Mouse (Mus musculus) layer of hippocampus, adult 2 months (tissue): ENCODE measurements at regions not wholly inside any gene's neighbourhood (a gene's known extent, or its start where the extent isn't known, plus 50 kb on each side); places are given as distances from the start of the nearest gene placed in this dataset.

Source experiments
- DNase-seq, 2 experiments: peaks; one replicate each; pipeline ENCODE4 v3.0.0; 2022; ENCODE audit warnings: low spot score in 2 of 2
- H3K27ac ChIP-seq: fragments of 200-600 bp; 2 replicates; pipeline ENCODE4 v1.8.1; 2022
- H3K4me3 ChIP-seq: fragments of 200-600 bp; 2 replicates; pipeline ENCODE4 v1.8.1; 2022; ENCODE audit warnings: mild to moderate bottlenecking
- CTCF ChIP-seq: fragments of 200-600 bp; conservative IDR thresholded peaks from 2 replicates; pipeline ENCODE4 v1.8.1; 2022; ENCODE audit warnings: antibody characterized with exemption, mild to moderate bottlenecking, moderate library complexity

DNA sequence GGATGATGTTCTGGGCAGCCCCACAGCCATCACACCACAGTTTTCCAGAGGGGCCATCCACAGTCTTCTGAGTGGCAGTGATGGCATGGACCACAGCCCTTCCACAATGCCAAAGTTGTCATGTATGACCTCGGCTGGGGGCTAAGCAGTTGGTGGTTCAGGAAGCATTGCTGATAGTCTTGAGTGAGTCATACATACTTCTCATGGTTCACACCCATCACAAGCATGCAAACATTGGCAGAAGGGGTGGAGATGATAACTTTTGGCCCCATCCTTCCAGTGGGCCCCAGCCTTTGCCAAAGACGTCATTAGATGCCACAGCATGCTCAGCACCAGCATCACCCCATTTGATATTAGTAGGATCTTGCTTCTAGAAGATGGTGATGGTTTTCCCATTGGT, 89.3 kb upstream of the Otud4 start:
- no peak overlapping the region for H3K27ac ChIP-seq
- no peak for DNase-seq
- no peak for TF ChIP-seq CTCF

GRCm38 (mm10) chr8:79548156-79548555, 91.3 kb upstream of the Otud4 start:
- H3K27ac ChIP-seq, result no peak overlapping the region
- no peak for TF ChIP-seq CTCF
- no peak for DNase-seq
- H3K4me3 ChIP-seq, result no peak overlapping the region

More for the DNA sequence above, 89.3 kb upstream of the Otud4 start:
- no peak overlapping the region for H3K4me3 ChIP-seq

DNA sequence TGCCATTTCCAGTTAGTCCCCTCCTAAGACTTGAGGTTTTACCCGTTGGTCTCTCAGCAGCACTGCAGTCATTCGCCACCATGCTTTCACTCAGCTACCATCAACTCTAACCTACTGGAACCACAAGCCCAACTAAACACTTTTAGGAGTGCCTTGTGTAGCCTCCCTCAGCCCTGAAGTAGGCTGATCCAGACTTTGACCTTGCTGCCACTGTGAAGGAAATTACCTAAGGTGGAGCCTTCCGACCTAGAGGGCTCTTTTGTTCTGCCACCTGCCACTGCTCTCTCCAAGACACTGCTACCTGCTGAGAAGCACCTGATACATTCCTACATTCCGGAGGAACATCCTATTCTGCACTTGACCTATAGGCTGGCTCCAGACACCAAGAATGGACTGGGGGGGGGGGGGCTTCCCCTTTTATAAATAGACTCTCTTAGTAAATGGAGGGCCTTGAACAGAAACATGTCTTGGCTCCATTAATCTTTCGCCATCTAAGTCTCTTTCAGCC, 93.5 kb upstream of the Otud4 start:
- no peak overlapping the region for H3K4me3 ChIP-seq
- DNase-seq, result no peak
- no peak overlapping the region for H3K27ac ChIP-seq
- TF ChIP-seq CTCF, result no peak

DNA sequence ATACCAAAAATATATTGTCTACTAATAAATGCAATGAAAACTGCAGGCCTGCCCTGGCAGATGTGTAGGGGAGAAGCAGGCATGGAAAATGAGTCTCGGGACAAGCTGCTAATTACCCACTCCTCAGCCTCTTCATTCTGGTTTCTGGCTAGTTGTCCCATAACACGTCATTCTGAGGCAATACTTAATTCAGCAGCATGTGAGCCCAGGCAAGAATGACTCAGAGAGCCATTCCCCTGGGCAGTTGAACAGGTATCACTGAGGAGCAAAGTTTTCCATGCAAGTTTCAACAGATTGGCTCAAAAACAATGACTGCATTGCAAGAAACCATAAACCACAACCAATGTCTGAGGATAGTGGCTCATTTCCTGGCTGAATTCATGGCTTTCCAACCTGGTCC, 97.0 kb upstream of the Otud4 start:
- no peak for TF ChIP-seq CTCF
- Histone ChIP-seq H3K27ac (no peak overlapping the region), H3K4me3 (no peak overlapping the region)
- no peak for DNase-seq

DNA sequence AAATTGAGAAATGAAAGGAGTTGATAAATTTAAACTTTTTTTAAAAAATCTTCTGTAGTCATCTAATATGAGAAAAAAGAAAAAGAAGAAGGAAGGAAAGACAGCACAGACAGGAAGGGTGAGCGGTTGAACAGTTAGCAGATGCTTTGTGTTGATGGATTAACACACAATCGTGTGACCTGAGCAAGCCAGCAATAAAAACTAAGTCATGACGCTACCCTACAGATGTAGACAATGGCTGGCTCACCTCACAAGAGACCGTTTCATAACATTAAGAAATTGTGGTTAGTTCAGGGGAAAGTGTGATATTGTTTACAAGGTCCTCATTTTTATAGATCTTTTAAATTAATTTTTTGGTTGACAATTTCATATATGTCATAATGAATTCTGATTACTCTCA, 99.4 kb upstream of the Otud4 start:
- Histone ChIP-seq H3K4me3 (no peak overlapping the region), H3K27ac (no peak overlapping the region)
- TF ChIP-seq CTCF, result no peak
- no peak for DNase-seq

GRCm38 (mm10) chr8:79534271-79534889, 105.0 kb upstream of the Otud4 start:
- TF ChIP-seq CTCF, result no peak
- no peak overlapping the region for H3K27ac ChIP-seq
- DNase-seq, result peak in 1 of 2 experiments; percentile 7
- H3K4me3 ChIP-seq, result no peak overlapping the region

- DNase-seq, result no peak
- Histone ChIP-seq H3K27ac (no peak overlapping the region), H3K4me3 (no peak overlapping the region)
- TF ChIP-seq CTCF, result peak; percentile 61
Measured at GRCm38 (mm10) chr8:79529556-79529955, 109.9 kb upstream of the Otud4 start.

GRCm38 (mm10) chr8:79522040-79522439, 117.4 kb upstream of the Otud4 start:
- no peak overlapping the region for H3K4me3 ChIP-seq
- no peak for DNase-seq
- no peak for TF ChIP-seq CTCF
- H3K27ac ChIP-seq, result no peak overlapping the region

DNA sequence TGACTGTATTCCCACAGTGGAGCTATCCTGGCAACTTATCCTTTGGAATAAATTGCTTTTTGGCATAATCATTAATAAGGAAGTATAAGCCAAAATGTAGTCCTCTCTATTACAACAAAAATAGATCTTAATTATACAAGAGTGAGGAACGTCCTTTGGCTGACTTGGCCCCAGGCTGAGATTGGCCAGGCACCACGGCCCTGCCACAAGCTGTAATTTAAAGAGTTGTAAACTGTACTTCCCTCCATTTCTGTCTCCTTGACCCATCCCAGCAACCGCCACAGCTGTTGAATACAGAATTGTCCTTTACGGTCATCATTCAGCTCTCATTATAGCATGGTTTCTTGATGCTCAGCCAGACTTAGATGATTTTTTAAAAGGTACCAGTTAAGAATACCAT, 119.6 kb upstream of the Smad1 start:
- no peak for TF ChIP-seq CTCF

DNA sequence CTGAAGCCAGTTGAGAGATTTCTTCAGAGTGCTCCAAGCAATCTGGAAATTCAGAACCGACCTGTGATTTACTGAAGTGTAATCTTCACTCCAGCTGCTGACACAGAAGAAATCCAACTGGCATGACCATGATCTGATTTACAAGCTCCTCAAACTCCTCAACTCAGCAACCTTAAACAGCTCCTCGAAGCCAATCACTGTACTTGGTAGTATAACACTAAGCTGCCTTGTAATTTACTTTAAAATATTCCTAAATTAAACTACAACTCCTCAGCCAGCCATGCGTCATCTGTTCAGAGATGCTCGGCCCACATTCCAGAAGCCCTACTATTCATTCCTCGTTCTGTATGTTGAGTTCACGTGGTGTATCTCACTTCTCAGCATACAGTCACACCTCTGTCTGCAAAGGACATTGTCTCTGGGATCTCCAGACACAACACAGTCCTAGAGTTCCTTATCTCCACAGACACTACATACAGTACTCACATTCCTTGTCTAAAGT, 116.0 kb upstream of the Smad1 start:
- no peak for DNase-seq
- Histone ChIP-seq H3K27ac (no peak overlapping the region), H3K4me3 (no peak overlapping the region)
- TF ChIP-seq CTCF, result no peak

More for the DNA sequence above, 119.6 kb upstream of the Smad1 start:
- no peak overlapping the region for H3K27ac ChIP-seq
- H3K4me3 ChIP-seq, result no peak overlapping the region
- no peak for DNase-seq

- no peak overlapping the region for H3K27ac ChIP-seq
- no peak overlapping the region for H3K4me3 ChIP-seq
- DNase-seq, result no peak
- TF ChIP-seq CTCF, result no peak
Measured at GRCm38 (mm10) chr8:79514655-79515278, 115.4 kb upstream of the Smad1 start.

DNA sequence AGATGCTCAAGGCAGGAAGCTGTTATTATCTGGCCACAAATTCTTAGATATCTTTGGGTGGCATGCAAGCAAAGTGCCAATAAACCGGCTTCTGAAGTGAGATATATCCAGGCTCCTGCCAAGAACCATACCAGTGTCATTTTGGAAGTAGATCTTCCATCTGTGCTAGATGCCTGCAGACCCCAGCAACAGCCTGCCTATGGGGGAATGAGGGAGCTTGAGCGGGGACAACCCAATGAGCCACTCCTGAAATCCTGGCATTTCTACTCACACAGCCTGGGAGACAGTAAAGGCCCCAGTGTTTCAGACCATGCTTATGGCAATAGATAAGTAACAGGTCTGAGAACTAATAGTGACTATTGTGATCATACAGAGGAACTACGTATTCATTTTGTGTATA, 109.3 kb upstream of the Smad1 start:
- Histone ChIP-seq H3K4me3 (no peak overlapping the region), H3K27ac (no peak overlapping the region)
- DNase-seq, result no peak
- TF ChIP-seq CTCF, result no peak

- DNase-seq, result no peak
- no peak for TF ChIP-seq CTCF
- Histone ChIP-seq H3K4me3 (no peak overlapping the region), H3K27ac (no peak overlapping the region)
Measured at GRCm38 (mm10) chr8:79505381-79505780, 106.1 kb upstream of the Smad1 start.

GRCm38 (mm10) chr8:79503906-79504305, 104.6 kb upstream of the Smad1 start:
- Histone ChIP-seq H3K4me3 (no peak overlapping the region), H3K27ac (no peak overlapping the region)
- DNase-seq, result no peak
- no peak for TF ChIP-seq CTCF
